In genomic region chr9:77399801-77400200, GRCm38 (mm10) we compare ENCODE assay signal across 22 mouse cellular contexts. TPM values are rescaled to one million over a fixed set of nuclear protein-coding genes. Genes with fewer than 3 reads are reported as not detected.
"Had no signal": no experiment of that assay in that cellular context is flagged by ENCODE, and none has a peak within 500 bp of the region (broad histone marks: within the 10 kb centered on the region; RNA-seq: fewer than 3 reads in every experiment).

No protein-coding gene starts in this region.

- H3K27me3 ChIP-seq: lung, embryonic 15.5 days; midbrain, embryonic 13.5 days; neural tube, embryonic 13.5 days; neural tube, embryonic 15.5 days had no signal

- DNase-seq: lung, adult 18-20 months; lung, postnatal 4 days; retina, postnatal 1 day; right cerebral cortex, adult 18-20 months; right cerebral cortex, postnatal 25 days; right cerebral cortex, postnatal 4 days; spleen, adult 18-20 months; thymus, adult 18-20 months; thymus, postnatal 14 days; thymus, postnatal 36 days had no signal

- H3K4me1 ChIP-seq: lung, embryonic 15.5 days; neural tube, embryonic 13.5 days; neural tube, embryonic 15.5 days had no signal

- H3K9ac ChIP-seq: liver, embryonic 14.5 days; lung, embryonic 15.5 days; midbrain, embryonic 13.5 days; neural tube, embryonic 13.5 days; neural tube, embryonic 15.5 days had no signal

- H3K27ac ChIP-seq: liver, embryonic 14.5 days; lung, embryonic 15.5 days; midbrain, embryonic 10.5 days; midbrain, embryonic 13.5 days; neural tube, embryonic 13.5 days; neural tube, embryonic 15.5 days had no signal

- ATAC-seq: lung, postnatal 0 days had no signal

- H3K9me3 ChIP-seq: lung, embryonic 15.5 days; midbrain, embryonic 10.5 days; midbrain, embryonic 13.5 days; neural tube, embryonic 13.5 days; neural tube, embryonic 15.5 days had no signal

- H3K4me3 ChIP-seq: lung, embryonic 15.5 days; midbrain, embryonic 10.5 days; midbrain, embryonic 13.5 days; myocyte; neural tube, embryonic 13.5 days; neural tube, embryonic 15.5 days had no signal

- H3K36me3 ChIP-seq: lung, embryonic 15.5 days; midbrain, embryonic 10.5 days; midbrain, embryonic 13.5 days; neural tube, embryonic 13.5 days; neural tube, embryonic 15.5 days had no signal

RNA-seq across cellular contexts. Expression of gene Mlip, which starts 47.0 kb away (rescaled TPM):
- total RNA-seq: megakaryocyte-erythroid progenitor cell, adult 5-6 weeks had no signal
- polyA plus RNA-seq: liver, embryonic 14.5 days; neural tube, embryonic 11.5 days; small intestine, adult 2 months; thymus, postnatal 0 days had no signal
